Mouse (Mus musculus) MEL (cell line): Measurements from ENCODE around the gene Urb1. TPM values are rescaled to one million over a fixed set of nuclear protein-coding genes. Genes with fewer than 3 reads are reported as not detected.

Experiments used
- DNase-seq: peaks from one replicate; pipeline ENCODE4 v3.0.0; 2011; ENCODE audit warnings: low read depth, low spot score
- H3K27ac ChIP-seq: 2 replicates; pipeline ENCODE4 v1.5.1; 2012; ENCODE audit warnings: low read depth, mild to moderate bottlenecking, control low read depth, low read length, moderate library complexity; ENCODE audit not compliant: control insufficient read depth
- H3K27me3 ChIP-seq, 2 experiments: fragments of 150-350 bp in 1 of 2; sonication (generic) in 1 of 2; 2 replicates each; pipeline ENCODE4 v1.6.1; 2012; ENCODE audit warnings: low read length in 2 of 2, mild to moderate bottlenecking in 2 of 2, improper control_type of control experiment in 1 of 2, moderate library complexity in 1 of 2; ENCODE audit not compliant: insufficient read depth in 2 of 2, control insufficient read depth in 1 of 2
- H3K36me3 ChIP-seq, 2 experiments: 2 replicates each; pipeline ENCODE4 v1.6.1; 2012 to 2014; ENCODE audit warnings: low read length in 2 of 2, improper control_type of control experiment in 1 of 2, inconsistent platforms in 1 of 2, mild to moderate bottlenecking in 1 of 2; ENCODE audit not compliant: insufficient read depth in 2 of 2, control insufficient read depth in 1 of 2
- H3K4me1 ChIP-seq, 2 experiments: fragments of 150-350 bp in 1 of 2; sonication (generic) in 1 of 2; 2 replicates each; pipeline ENCODE4 v1.6.1; 2012; ENCODE audit warnings: low read length in 2 of 2, improper control_type of control experiment in 1 of 2, mild to moderate bottlenecking in 1 of 2; ENCODE audit not compliant: insufficient read depth in 2 of 2, control insufficient read depth in 1 of 2
- H3K4me3 ChIP-seq, 2 experiments: fragments of 150-350 bp in 1 of 2; sonication (generic) in 1 of 2; 2 replicates each; pipeline ENCODE4 v1.5.1; 2012; ENCODE audit warnings: low read depth in 2 of 2, low read length in 2 of 2, mild to moderate bottlenecking in 2 of 2, moderate library complexity in 2 of 2, control low read depth in 1 of 2, improper control_type of control experiment in 1 of 2; ENCODE audit not compliant: control insufficient read depth in 1 of 2, insufficient read depth in 1 of 2
- H3K79me2 ChIP-seq: 2 replicates; pipeline ENCODE4 v1.6.1; 2012; ENCODE audit warnings: mild to moderate bottlenecking, low read length, moderate library complexity; ENCODE audit not compliant: control insufficient read depth, poor library complexity, insufficient read depth
- H3K9ac ChIP-seq: 2 replicates; pipeline ENCODE4 v1.6.1; 2012; ENCODE audit warnings: low read depth, mild to moderate bottlenecking, control low read depth, low read length, moderate library complexity; ENCODE audit not compliant: control insufficient read depth, poor library complexity, severe bottlenecking
- H3K9me3 ChIP-seq: fragments of 150-350 bp; sonication (generic); replicated peaks from 2 replicates; pipeline ENCODE4 v1.6.1; 2012; ENCODE audit warnings: mild to moderate bottlenecking, low read length, improper control_type of control experiment, moderate library complexity; ENCODE audit not compliant: insufficient read depth
- BHLHE40 ChIP-seq: IDR thresholded peaks from 2 replicates; pipeline ENCODE4 v1.6.1; 2012; ENCODE audit warnings: low read depth, mild to moderate bottlenecking, inconsistent platforms, low read length, improper control_type of control experiment, borderline replicate concordance
- CHD2 ChIP-seq: IDR thresholded peaks from 2 replicates; pipeline ENCODE4 v1.6.1; 2011; ENCODE audit warnings: low read length, improper control_type of control experiment
- CTCF ChIP-seq, 3 experiments: IDR thresholded peaks in 2 of 3; conservative IDR thresholded peaks in 1 of 3; 2 replicates each; pipeline ENCODE4 v1.5.1; 2011 to 2012; ENCODE audit warnings: low read length in 3 of 3, low read depth in 2 of 3, mild to moderate bottlenecking in 2 of 3, improper control_type of control experiment in 1 of 3, inconsistent platforms in 1 of 3, mixed read lengths in 1 of 3, moderate library complexity in 1 of 3; ENCODE audit not compliant: control insufficient read depth in 1 of 3, insufficient read depth in 1 of 3, poor library complexity in 1 of 3, severe bottlenecking in 1 of 3
- E2F4 ChIP-seq: IDR thresholded peaks from 2 replicates; pipeline ENCODE4 v1.6.1; 2011; ENCODE audit warnings: low read depth, low read length, improper control_type of control experiment, borderline replicate concordance
- EP300 ChIP-seq, 2 experiments: IDR thresholded peaks; 2 replicates each; pipeline ENCODE4 v1.6.1; 2011; ENCODE audit warnings: improper control_type of control experiment in 2 of 2, low read length in 2 of 2, low read depth in 1 of 2, mild to moderate bottlenecking in 1 of 2
- ETS1 ChIP-seq: IDR thresholded peaks from 2 replicates; pipeline ENCODE4 v1.6.1; 2012; ENCODE audit warnings: low read depth, mild to moderate bottlenecking, inconsistent platforms, low read length, improper control_type of control experiment, moderate library complexity
- HCFC1 ChIP-seq: IDR thresholded peaks from 2 replicates; pipeline ENCODE4 v1.6.1; 2012; ENCODE audit warnings: low read depth, mild to moderate bottlenecking, inconsistent platforms, low read length, improper control_type of control experiment, moderate library complexity
- KAT2A ChIP-seq: conservative IDR thresholded peaks from 2 replicates; pipeline ENCODE4 v1.6.1; 2012; ENCODE audit warnings: low read depth, low read length, improper control_type of control experiment, inconsistent platforms
- MAFK ChIP-seq: IDR thresholded peaks from 2 replicates; pipeline ENCODE4 v1.6.1; 2011; ENCODE audit warnings: low read depth, mild to moderate bottlenecking, low read length, improper control_type of control experiment, borderline replicate concordance
- MAZ ChIP-seq: IDR thresholded peaks from 2 replicates; pipeline ENCODE4 v1.6.1; 2012; ENCODE audit warnings: low read depth, mild to moderate bottlenecking, inconsistent platforms, low read length, improper control_type of control experiment
- MEF2A ChIP-seq: IDR thresholded peaks from 2 replicates; pipeline ENCODE4 v1.6.1; 2014; ENCODE audit warnings: low read depth, mild to moderate bottlenecking, inconsistent platforms, low read length, improper control_type of control experiment; ENCODE audit not compliant: poor library complexity, insufficient replicate concordance, severe bottlenecking; ENCODE audit errors: extremely low read depth
- MYC ChIP-seq: IDR thresholded peaks from 2 replicates; pipeline ENCODE4 v1.6.1; 2011; ENCODE audit warnings: low read depth, mild to moderate bottlenecking, low read length, improper control_type of control experiment, moderate library complexity
- POLR2A ChIP-seq, 2 experiments: IDR thresholded peaks; 2 replicates each; pipeline ENCODE4 v1.6.1; 2011 to 2012; ENCODE audit warnings: low read length in 2 of 2, mild to moderate bottlenecking in 2 of 2, control low read depth in 1 of 2, improper control_type of control experiment in 1 of 2, low read depth in 1 of 2, moderate library complexity in 1 of 2; ENCODE audit not compliant: control insufficient read depth in 1 of 2, insufficient read depth in 1 of 2, poor library complexity in 1 of 2
- POLR2AphosphoS2 ChIP-seq: IDR thresholded peaks from 2 replicates; pipeline ENCODE4 v1.6.1; 2011; ENCODE audit warnings: low read length, improper control_type of control experiment
- RAD21 ChIP-seq: IDR thresholded peaks from 2 replicates; pipeline ENCODE4 v1.6.1; 2011; ENCODE audit warnings: mild to moderate bottlenecking, low read depth, low read length, improper control_type of control experiment
- SIN3A ChIP-seq: IDR thresholded peaks from 2 replicates; pipeline ENCODE4 v1.6.1; 2012; ENCODE audit warnings: low read length, improper control_type of control experiment, inconsistent platforms
- SMC3 ChIP-seq: IDR thresholded peaks from 2 replicates; pipeline ENCODE4 v1.6.1; 2011; ENCODE audit warnings: low read depth, low read length, improper control_type of control experiment
- TCF12 ChIP-seq: IDR thresholded peaks from 2 replicates; pipeline ENCODE4 v1.6.1; 2014; ENCODE audit warnings: low read depth, mild to moderate bottlenecking, inconsistent platforms, low read length, improper control_type of control experiment, moderate library complexity
- UBTF ChIP-seq: IDR thresholded peaks from 2 replicates; pipeline ENCODE4 v1.6.1; 2012; ENCODE audit warnings: low read depth, mild to moderate bottlenecking, inconsistent platforms, low read length, improper control_type of control experiment, moderate library complexity, borderline replicate concordance; ENCODE audit not compliant: insufficient read depth
- USF1 ChIP-seq: IDR thresholded peaks from 2 replicates; pipeline ENCODE4 v1.6.1; 2014; ENCODE audit warnings: low read depth, mild to moderate bottlenecking, inconsistent platforms, low read length, improper control_type of control experiment, moderate library complexity
- USF2 ChIP-seq, 2 experiments: IDR thresholded peaks; 2 replicates each; pipeline ENCODE4 v1.6.1; 2011 to 2012; ENCODE audit warnings: improper control_type of control experiment in 2 of 2, low read length in 2 of 2, borderline replicate concordance in 1 of 2, inconsistent platforms in 1 of 2, low read depth in 1 of 2, mild to moderate bottlenecking in 1 of 2; ENCODE audit not compliant: insufficient read depth in 1 of 2
- ZC3H11A ChIP-seq: IDR thresholded peaks from 2 replicates; pipeline ENCODE4 v1.6.1; 2012; ENCODE audit warnings: low read depth, mild to moderate bottlenecking, inconsistent platforms, low read length, improper control_type of control experiment
- ZMIZ1 ChIP-seq: IDR thresholded peaks from 2 replicates; pipeline ENCODE4 v1.6.1; 2012; ENCODE audit warnings: low read depth, mild to moderate bottlenecking, inconsistent platforms, low read length, improper control_type of control experiment, moderate library complexity
- ZNF384 ChIP-seq: IDR thresholded peaks from 2 replicates; pipeline ENCODE4 v1.6.1; 2012; ENCODE audit warnings: low read depth, mild to moderate bottlenecking, inconsistent platforms, low read length, improper control_type of control experiment
- polyA plus RNA-seq, 2 experiments: library from polyadenylated mRNA; stranded (reverse) in 1 of 2; unstranded in 1 of 2; fragments of >175 nt in 1 of 2; fragments of >200 nt in 1 of 2; gene quantifications; 2 replicates each; pipeline versions ENCODE4 v1.2.1 to v1.2.4; 2012; ENCODE audit warnings: low replicate concordance in 2 of 2, low read depth in 1 of 2; ENCODE audit not compliant: insufficient read length in 2 of 2, insufficient read depth in 1 of 2, missing spikeins in 1 of 2
- total RNA-seq: library from RNA; depleted of rRNA; stranded (reverse); fragments of 300-350 nt; gene quantifications from 2 replicates; pipeline ENCODE4 v1.2.3, GENCODE M21; 2012

Urb1 gene
- total and polyA plus RNA-seq, 3 experiments, result 26.2 to 36.7 (median 35.3) TPM

GRCm38 (mm10) chr16:90827498-90827897 is 17.3 kb upstream of the Urb1 start:
- H3K27ac ChIP-seq, result no peak overlapping the region
- H3K27me3 ChIP-seq, result peaks cover 0 to 7% of the 10 kb centered on the region in 2 experiments; a peak in 3 of 4 replicates
- H3K9me3 ChIP-seq, result no peaks in the 10 kb centered on the region
- no peak for TF ChIP-seq BHLHE40
- TF ChIP-seq MAZ, result no peak
- TF ChIP-seq POLR2AphosphoS2, result no peak
- TF ChIP-seq SIN3A, result no peak
- TF ChIP-seq ZNF384, result no peak
- no peaks in the 10 kb centered on the region; a peak in 1 of 4 replicates for H3K36me3 ChIP-seq
- no peak overlapping the region for H3K4me3 ChIP-seq
- no peaks in the 10 kb centered on the region; the same call in 1 of the 2 replicates for H3K79me2 ChIP-seq
- peaks cover 0 to 9% of the 10 kb centered on the region in 2 experiments; a peak in 2 of 4 replicates for H3K4me1 ChIP-seq
- no peak overlapping the region for H3K9ac ChIP-seq
- no peak for DNase-seq

GRCm38 (mm10) chr16:90826457-90826856 is 16.2 kb upstream of the Urb1 start, which contains the start of gene Eva1c:
Eva1c (plus strand) TSS chr16:90826719.
- Histone ChIP-seq H3K4me1 (peaks cover 0 to 9% of the 10 kb centered on the region in 2 experiments; a peak in 2 of 4 replicates), H3K9ac (no peak within 1 kb of the TSS), H3K9me3 (no peaks in the 10 kb centered on the region), H3K4me3 (no peak within 1 kb of the TSS), H3K79me2 (no peaks in the 10 kb centered on the region; the same call in 1 of the 2 replicates), H3K27ac (no peak within 1 kb of the TSS), H3K36me3 (no peaks in the 10 kb centered on the region; a peak in 1 of 4 replicates), H3K27me3 (peaks cover 0 to 8% of the 10 kb centered on the region in 2 experiments; a peak in 3 of 4 replicates)
- TF ChIP-seq KAT2A (no peak), SMC3 (peak; percentile 58), ZC3H11A (peak; percentile 49), CTCF (IDR thresholded peaks at IDR 0.05 in 2 of 3, conservative IDR thresholded peaks at IDR 0.05 in 1 of 3; ENCODE audit: control insufficient read depth in 1 of 3, insufficient read depth in 1 of 3, low read depth in 2 of 3, low read length in 3 of 3, poor library complexity in 1 of 3, severe bottlenecking in 1 of 3) (peak; percentile 58 to 59 (median 59)), RAD21 (peak; percentile 61)
- peak; percentile 55 for DNase-seq

GRCm38 (mm10) chr16:90826041-90826440 is 15.8 kb upstream of the Urb1 start:
- no peak for DNase-seq
- no peak for TF ChIP-seq ZMIZ1
- no peak for TF ChIP-seq EP300 (IDR thresholded peaks at IDR 0.05; ENCODE audit: low read depth in 1 of 2, low read length in 2 of 2)
- TF ChIP-seq CHD2, result no peak
- TF ChIP-seq HCFC1, result no peak
- no peak for TF ChIP-seq USF1
- no peak for TF ChIP-seq SMC3
- no peak for TF ChIP-seq POLR2A (IDR thresholded peaks at IDR 0.05; ENCODE audit: control insufficient read depth in 1 of 2, insufficient read depth in 1 of 2, low read depth in 1 of 2, low read length in 2 of 2, poor library complexity in 1 of 2)
- TF ChIP-seq RAD21, result no peak
- TF ChIP-seq ETS1, result no peak
- no peak for TF ChIP-seq USF2 (IDR thresholded peaks at IDR 0.05; ENCODE audit: borderline replicate concordance in 1 of 2, insufficient read depth in 1 of 2, low read depth in 1 of 2, low read length in 2 of 2)
- no peak for TF ChIP-seq UBTF
- no peak for TF ChIP-seq TCF12
- TF ChIP-seq POLR2AphosphoS2, result no peak
- TF ChIP-seq MYC, result no peak
- TF ChIP-seq MAFK, result no peak
- TF ChIP-seq KAT2A, result no peak
- no peak for TF ChIP-seq E2F4
- no peak for TF ChIP-seq MEF2A
- no peak for TF ChIP-seq BHLHE40
- Histone ChIP-seq H3K79me2 (no peaks in the 10 kb centered on the region; the same call in 1 of the 2 replicates), H3K4me3 (no peak overlapping the region), H3K27ac (no peak overlapping the region), H3K27me3 (peaks cover 0 to 5% of the 10 kb centered on the region in 2 experiments; a peak in 3 of 4 replicates), H3K9ac (no peak overlapping the region), H3K4me1 (peaks cover 0 to 9% of the 10 kb centered on the region in 2 experiments; a peak in 2 of 4 replicates), H3K36me3 (no peaks in the 10 kb centered on the region; a peak in 1 of 4 replicates), H3K9me3 (no peaks in the 10 kb centered on the region)
